Mouse (Mus musculus) neural tube, embryonic 15.5 days (tissue): ENCODE measurements around the gene Fbln1. TPM values are rescaled to one million over a fixed set of nuclear protein-coding genes. Genes with fewer than 3 reads are reported as not detected.
A peak's percentile ranks its signal among the peaks of the same experiment; 100 is the strongest.

Source experiments
- ATAC-seq: fragments of 200-750 bp; cut with Nextera tagmentation; 2 replicates; pipeline ENCODE4 v1.8.0; 2017; ENCODE audit warnings: mild to moderate bottlenecking, moderate TSS enrichment, moderate library complexity; ENCODE audit not compliant: low FRiP score
- H3K27ac ChIP-seq: fragments of 300-500 bp; sonication (generic); replicated peaks from 2 replicates; pipeline ENCODE4 v1.5.1; 2015; ENCODE audit warnings: mild to moderate bottlenecking, inconsistent platforms
- H3K27me3 ChIP-seq: fragments of 300-500 bp; sonication (generic); replicated peaks from 2 replicates; pipeline ENCODE4 v1.6.1; 2015; ENCODE audit warnings: inconsistent platforms
- H3K36me3 ChIP-seq: fragments of 300-500 bp; sonication (generic); 2 replicates; pipeline ENCODE4 v1.6.1; 2015; ENCODE audit warnings: inconsistent platforms
- H3K4me1 ChIP-seq: fragments of 300-500 bp; sonication (generic); 2 replicates; pipeline ENCODE4 v1.6.1; 2015; ENCODE audit warnings: inconsistent platforms
- H3K4me2 ChIP-seq: fragments of 300-500 bp; sonication (generic); 2 replicates; pipeline ENCODE4 v1.6.1; 2015; ENCODE audit warnings: inconsistent platforms, mild to moderate bottlenecking, moderate library complexity
- H3K4me3 ChIP-seq: fragments of 300-500 bp; sonication (generic); replicated peaks from 2 replicates; pipeline ENCODE4 v1.5.1; 2015; ENCODE audit warnings: mild to moderate bottlenecking, inconsistent platforms
- H3K9ac ChIP-seq: fragments of 300-500 bp; sonication (generic); replicated peaks from 2 replicates; pipeline ENCODE4 v1.6.1; 2015; ENCODE audit warnings: mild to moderate bottlenecking, inconsistent platforms
- H3K9me3 ChIP-seq: fragments of 300-500 bp; sonication (generic); replicated peaks from 2 replicates; pipeline ENCODE4 v1.6.1; 2016; ENCODE audit warnings: inconsistent platforms
- WGBS: fragments of 180-500 bp; shearing (Covaris S2); methylation state at CpG from one replicate; pipeline ENCODE4 v1.1.7; 2015; ENCODE audit warnings: mixed read lengths; 5-methylcytosine and 5-hydroxymethylcytosine counted together
- polyA plus RNA-seq: library from polyadenylated mRNA; unstranded; fragments of >200 nt; fragmentation: Nextera tagmentation; extraction: Ambion mirVana; gene quantifications from 2 replicates; pipeline ENCODE4 v1.2.1, GENCODE M21; 2015

Gene Fbln1
- polyA plus RNA-seq, 1 experiment from 2014 or later = 54.2 TPM

- H3K27ac ChIP-seq = no peak overlapping the region
- no peaks in the 10 kb centered on the region for H3K9me3 ChIP-seq
- no peak overlapping the region for H3K4me2 ChIP-seq
- WGBS = 90% methylated on average over 13 of the region's 13 CpGs
- H3K36me3 ChIP-seq = 0 out of 2 replicates have a peak, but pooled peaks cover 1% of the 10 kb centered on the region
- no peak overlapping the region for H3K9ac ChIP-seq
- H3K27me3 ChIP-seq = no peaks in the 10 kb centered on the region
- H3K4me3 ChIP-seq = no peak overlapping the region
- ATAC-seq = no peak
- no peaks in the 10 kb centered on the region for H3K4me1 ChIP-seq
Observed at GRCm38 (mm10) chr15:85244414-85245161, 38.8 kb downstream of the Fbln1 start.

DNA sequence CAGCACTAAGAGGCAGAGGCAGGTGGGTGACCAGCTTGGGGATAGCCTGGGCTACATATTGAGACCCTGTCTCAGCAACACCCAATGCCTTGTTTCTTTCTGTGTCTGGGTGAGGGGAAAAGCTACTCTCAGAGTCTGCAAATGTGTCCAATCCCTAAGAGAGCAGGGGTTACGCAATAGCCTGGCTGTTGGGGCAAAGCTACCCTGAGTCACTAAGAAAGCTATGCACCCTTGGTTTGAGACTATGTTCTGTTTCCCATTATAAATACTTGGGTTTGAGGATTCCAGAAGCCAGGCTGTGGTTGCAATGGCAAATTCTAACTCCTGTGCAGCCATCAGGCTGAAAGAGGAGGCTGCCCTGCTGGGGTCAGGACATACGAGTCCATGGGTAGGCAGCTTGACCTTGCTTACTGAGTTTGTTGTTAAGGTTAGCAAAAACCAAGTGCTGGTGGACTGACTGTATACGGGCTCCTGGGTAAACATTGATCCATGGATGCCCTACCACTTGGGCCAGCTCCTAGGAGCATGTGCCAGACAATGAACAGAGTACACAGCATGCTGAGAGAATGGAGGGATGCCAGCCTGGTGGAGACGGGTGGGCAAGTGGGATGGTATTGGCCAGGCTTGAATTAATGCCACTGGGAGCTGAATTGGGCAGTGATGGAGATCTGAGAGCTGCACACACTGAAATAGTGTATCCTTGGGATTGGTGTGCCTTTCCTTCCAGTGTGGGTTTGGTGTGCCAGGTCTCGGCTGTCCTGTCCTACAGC lies 39.7 kb downstream of the Fbln1 start:
- 91% methylated on average over 5 of the region's 5 CpGs for WGBS
- no peak for ATAC-seq

DNA sequence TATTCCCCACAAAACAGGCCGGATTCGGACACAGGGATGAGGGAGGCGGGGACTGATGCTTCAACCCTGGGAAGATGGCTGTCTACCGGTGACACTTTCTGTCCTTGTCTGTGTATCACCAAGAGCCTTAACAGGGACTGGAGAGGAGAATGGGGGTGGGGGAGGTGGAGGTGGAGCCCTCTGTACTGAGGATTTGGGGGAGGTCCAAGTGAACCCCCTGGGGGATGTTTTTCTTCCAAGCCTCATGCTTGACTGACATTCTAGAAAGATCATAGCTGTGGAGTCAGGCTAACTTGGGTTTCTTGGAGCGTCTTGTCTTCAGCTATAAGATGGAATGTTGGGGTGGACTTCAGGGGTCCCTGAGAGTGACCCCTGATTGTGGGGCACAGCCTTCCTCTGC lies 40.3 kb downstream of the Fbln1 start:
- no peaks in the 10 kb centered on the region for H3K36me3 ChIP-seq
- no peak overlapping the region for H3K9ac ChIP-seq
- H3K4me1 ChIP-seq = no peaks in the 10 kb centered on the region
- H3K27me3 ChIP-seq = no peaks in the 10 kb centered on the region
- no peaks in the 10 kb centered on the region for H3K9me3 ChIP-seq
- no peak overlapping the region for H3K27ac ChIP-seq
- WGBS = 92% methylated on average over 5 of the region's 5 CpGs
- no peak for ATAC-seq
- no peak overlapping the region for H3K4me2 ChIP-seq
- no peak overlapping the region for H3K4me3 ChIP-seq

More for the DNA sequence above, 39.7 kb downstream of the Fbln1 start:
- H3K9ac ChIP-seq = no peak overlapping the region
- H3K27ac ChIP-seq = no peak overlapping the region
- no peaks in the 10 kb centered on the region for H3K36me3 ChIP-seq
- no peaks in the 10 kb centered on the region for H3K9me3 ChIP-seq
- H3K4me3 ChIP-seq = no peak overlapping the region
- H3K4me1 ChIP-seq = no peaks in the 10 kb centered on the region
- H3K27me3 ChIP-seq = no peaks in the 10 kb centered on the region
- H3K4me2 ChIP-seq = no peak overlapping the region

DNA sequence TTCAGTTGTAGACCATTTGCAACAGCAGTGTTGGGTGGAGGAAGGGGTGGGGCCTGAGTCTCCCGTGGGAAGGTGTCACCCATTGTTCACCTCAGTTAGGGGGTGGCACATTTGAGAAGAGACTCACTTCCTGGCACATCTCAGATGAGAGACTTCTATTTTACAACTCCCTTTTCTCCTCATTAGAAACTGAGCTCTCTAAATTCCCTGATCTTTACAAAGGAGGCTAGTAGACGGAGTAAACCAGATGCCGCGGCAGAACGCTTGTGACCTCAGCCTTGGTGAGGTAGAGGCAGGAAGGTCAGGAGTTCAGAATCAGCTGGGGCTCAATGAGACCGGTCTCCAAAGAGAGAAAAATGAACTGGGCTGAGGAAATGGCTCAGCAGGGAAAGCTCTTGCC lies 41.2 kb downstream of the Fbln1 start:
- Histone ChIP-seq H3K27me3 (no peaks in the 10 kb centered on the region), H3K36me3 (no peaks in the 10 kb centered on the region), H3K4me1 (no peaks in the 10 kb centered on the region), H3K9me3 (no peaks in the 10 kb centered on the region), H3K9ac (no peak overlapping the region), H3K27ac (no peak overlapping the region), H3K4me3 (no peak overlapping the region), H3K4me2 (no peak overlapping the region)
- ATAC-seq = no peak
- 65% methylated on average over 6 of the region's 6 CpGs for WGBS

GRCm38 (mm10) chr15:85248311-85248710 lies 42.6 kb downstream of the Fbln1 start:
- Histone ChIP-seq H3K9ac (no peak overlapping the region), H3K27me3 (no peaks in the 10 kb centered on the region), H3K9me3 (no peaks in the 10 kb centered on the region), H3K4me3 (no peak overlapping the region), H3K4me1 (no peaks in the 10 kb centered on the region), H3K27ac (no peak overlapping the region), H3K36me3 (no peaks in the 10 kb centered on the region), H3K4me2 (no peak overlapping the region)
- WGBS = 78% methylated on average over 5 of the region's 5 CpGs
- ATAC-seq = no peak

GRCm38 (mm10) chr15:85249252-85249651 lies 43.5 kb downstream of the Fbln1 start:
- Histone ChIP-seq H3K4me3 (no peak overlapping the region), H3K4me2 (no peak overlapping the region), H3K9me3 (no peaks in the 10 kb centered on the region), H3K27ac (no peak overlapping the region), H3K27me3 (no peaks in the 10 kb centered on the region), H3K9ac (no peak overlapping the region), H3K4me1 (no peaks in the 10 kb centered on the region), H3K36me3 (no peaks in the 10 kb centered on the region)
- no peak for ATAC-seq
- WGBS = 61% methylated on average over 5 of the region's 5 CpGs

GRCm38 (mm10) chr15:85250436-85250835 lies 44.7 kb downstream of the Fbln1 start:
- Histone ChIP-seq H3K9ac (no peak overlapping the region), H3K36me3 (no peaks in the 10 kb centered on the region), H3K27me3 (no peaks in the 10 kb centered on the region), H3K9me3 (no peaks in the 10 kb centered on the region), H3K27ac (no peak overlapping the region), H3K4me1 (no peaks in the 10 kb centered on the region), H3K4me3 (no peak overlapping the region), H3K4me2 (no peak overlapping the region)
- no peak for ATAC-seq
- WGBS = 97% methylated on average over 2 of the region's 2 CpGs

- 96% methylated on average over 6 of the region's 6 CpGs for WGBS
- ATAC-seq = no peak
- no peaks in the 10 kb centered on the region for H3K36me3 ChIP-seq
Observed at GRCm38 (mm10) chr15:85252476-85252875, 46.7 kb downstream of the Fbln1 start.

DNA sequence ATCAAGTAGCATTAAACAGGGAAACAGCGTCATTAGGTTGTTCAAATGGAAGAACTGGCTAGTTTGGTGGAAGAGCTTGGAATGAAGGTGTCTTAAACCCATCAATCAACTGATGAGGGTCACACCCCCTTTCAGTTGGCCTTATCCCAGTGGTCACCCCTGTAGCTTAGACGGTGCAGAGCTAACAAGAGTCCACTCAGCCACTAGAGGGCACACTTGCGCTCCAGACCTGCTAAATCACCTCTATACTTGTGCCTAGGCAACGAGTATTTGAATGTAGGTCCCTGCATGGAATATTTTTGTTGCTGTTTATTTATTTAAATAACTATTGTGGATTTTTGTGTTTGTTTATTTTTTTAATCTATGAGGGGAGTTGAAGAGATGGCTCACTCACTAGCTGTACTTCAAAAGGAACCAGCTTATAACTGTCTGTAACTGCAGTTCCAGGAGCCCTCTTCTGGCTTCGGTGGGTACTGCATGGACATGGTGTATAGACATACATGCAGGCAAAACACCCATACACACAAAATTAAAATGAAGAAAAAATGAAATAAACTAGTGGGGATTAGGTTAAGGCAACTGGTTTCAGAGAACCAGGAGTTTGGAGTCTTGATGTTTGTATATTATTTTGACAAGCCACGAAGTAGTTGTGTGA lies 52.2 kb downstream of the Fbln1 start:
- H3K9ac ChIP-seq = no peak overlapping the region
- no peak overlapping the region for H3K4me3 ChIP-seq
- ATAC-seq = no peak
- 77% methylated on average over 6 of the region's 6 CpGs for WGBS
- H3K27ac ChIP-seq = no peak overlapping the region
- no peaks in the 10 kb centered on the region for H3K27me3 ChIP-seq
- no peaks in the 10 kb centered on the region for H3K36me3 ChIP-seq
- no peak overlapping the region for H3K4me2 ChIP-seq
- no peaks in the 10 kb centered on the region for H3K9me3 ChIP-seq
- no peaks in the 10 kb centered on the region for H3K4me1 ChIP-seq

More at GRCm38 (mm10) chr15:85252476-85252875, 46.7 kb downstream of the Fbln1 start:
- Histone ChIP-seq H3K9me3 (no peaks in the 10 kb centered on the region), H3K9ac (no peak overlapping the region), H3K4me3 (no peak overlapping the region), H3K27ac (no peak overlapping the region), H3K27me3 (no peaks in the 10 kb centered on the region), H3K4me1 (no peaks in the 10 kb centered on the region), H3K4me2 (no peak overlapping the region)

DNA sequence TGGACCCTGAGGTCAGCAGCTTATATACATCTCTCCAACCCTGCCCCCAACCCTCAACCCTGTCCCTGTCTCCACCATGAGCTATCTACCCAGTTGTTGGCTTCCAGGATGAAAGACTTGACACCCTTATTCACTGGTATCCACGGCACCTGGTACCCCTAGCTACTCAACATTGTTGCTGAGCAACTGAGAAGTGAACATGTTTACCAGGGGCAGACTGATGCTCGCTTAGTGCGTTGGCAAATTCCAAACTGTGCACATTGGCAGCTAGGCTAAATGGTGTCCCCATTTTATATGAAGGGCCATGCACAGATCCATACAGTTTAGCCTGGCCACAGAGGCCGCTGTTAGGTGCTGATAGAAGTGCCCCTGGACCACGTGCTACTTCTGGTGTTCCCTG lies 57.1 kb downstream of the Fbln1 start:
- Histone ChIP-seq H3K9me3 (no peaks in the 10 kb centered on the region), H3K4me3 (no peak overlapping the region), H3K4me1 (peaks cover 4% of the 10 kb centered on the region; the same call in 1 of the 2 replicates), H3K27ac (no peak overlapping the region), H3K9ac (no peak overlapping the region), H3K27me3 (no peaks in the 10 kb centered on the region; the same call in 1 of the 2 replicates), H3K36me3 (no peaks in the 10 kb centered on the region), H3K4me2 (no peak overlapping the region)
- WGBS = 87% methylated on average over 5 of the region's 5 CpGs
- no peak for ATAC-seq

- Histone ChIP-seq H3K9me3 (no peaks in the 10 kb centered on the region), H3K27ac (no peak overlapping the region), H3K27me3 (no peaks in the 10 kb centered on the region; the same call in 1 of the 2 replicates), H3K4me3 (no peak overlapping the region), H3K4me1 (peaks cover 4% of the 10 kb centered on the region; the same call in 1 of the 2 replicates), H3K4me2 (no peak overlapping the region), H3K36me3 (no peaks in the 10 kb centered on the region), H3K9ac (no peak overlapping the region)
- peak; percentile 53; the same call in 1 of the 2 replicates for ATAC-seq
- WGBS = 21% methylated on average over 14 of the region's 14 CpGs
Observed at GRCm38 (mm10) chr15:85266729-85267434, 61.1 kb downstream of the Fbln1 start.
